Mouse (Mus musculus) neutrophil, adult 5-6 weeks (primary cell): Measurements from ENCODE around the gene Plscr1. TPM values are rescaled to one million over a fixed set of nuclear protein-coding genes. Genes with fewer than 3 reads are reported as not detected.

Experiments
- ATAC-seq: fragments of 151-379, 151-347 bp; 2 replicates; pipeline ENCODE4 v1.8.0; 2017; ENCODE audit warnings: mild to moderate bottlenecking, moderate TSS enrichment; ENCODE audit not compliant: insufficient number of reproducible peaks, poor library complexity, low FRiP score, severe bottlenecking; ENCODE audit errors: extremely low read depth
- total RNA-seq: library from RNA; stranded (forward); fragments of 200-1000 nt; gene quantifications from 2 replicates; pipeline ENCODE4 v1.2.3, GENCODE M21; 2017

Gene Plscr1
- total RNA-seq, 1 experiment from 2014 or later, result 17.8 TPM

GRCm38 (mm10) chr9:92249987-92250772, 630 bp downstream of the Plscr1 start:
- peak; percentile 68 for ATAC-seq

- ATAC-seq, result no peak
Observed at GRCm38 (mm10) chr9:92252718-92253117, 3.2 kb downstream of the Plscr1 start.

- ATAC-seq, result no peak
Observed at GRCm38 (mm10) chr9:92253585-92254321, 4.2 kb downstream of the Plscr1 start.

DNA sequence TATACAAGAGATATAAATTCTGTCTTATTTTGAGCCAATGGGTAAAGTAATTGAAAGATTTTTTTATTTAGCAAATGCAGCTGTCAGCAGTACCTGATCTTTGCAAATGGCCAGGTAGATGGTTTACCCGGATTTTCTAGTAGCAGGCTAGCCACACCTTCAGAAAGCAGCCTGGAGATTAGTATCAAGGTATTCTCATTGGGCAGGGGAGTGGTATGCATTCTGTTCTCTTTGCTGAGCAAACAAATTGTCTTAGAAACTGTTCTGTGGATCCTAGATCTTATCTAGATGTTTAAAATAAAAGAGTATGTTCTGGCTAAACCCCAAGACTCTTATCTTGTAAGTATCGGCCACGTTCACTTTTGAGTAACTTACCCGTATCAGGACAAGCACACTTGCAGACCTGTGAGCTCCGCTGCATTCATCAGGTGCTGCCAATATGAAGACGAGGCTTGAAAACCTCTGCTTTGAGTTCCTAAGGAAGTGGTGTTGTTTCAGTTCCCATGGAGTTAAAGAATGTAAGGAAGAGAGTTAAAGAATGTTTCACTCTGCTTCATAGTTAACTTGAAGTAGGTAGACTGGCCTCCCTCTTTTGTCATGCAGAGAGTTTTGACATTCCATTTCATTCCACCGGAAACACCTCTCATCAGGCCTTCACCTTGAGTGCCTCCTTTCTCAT, 11.1 kb downstream of the Plscr1 start:
- no peak for ATAC-seq

- no peak for ATAC-seq
Observed at GRCm38 (mm10) chr9:92265719-92266118, 16.2 kb downstream of the Plscr1 start.

DNA sequence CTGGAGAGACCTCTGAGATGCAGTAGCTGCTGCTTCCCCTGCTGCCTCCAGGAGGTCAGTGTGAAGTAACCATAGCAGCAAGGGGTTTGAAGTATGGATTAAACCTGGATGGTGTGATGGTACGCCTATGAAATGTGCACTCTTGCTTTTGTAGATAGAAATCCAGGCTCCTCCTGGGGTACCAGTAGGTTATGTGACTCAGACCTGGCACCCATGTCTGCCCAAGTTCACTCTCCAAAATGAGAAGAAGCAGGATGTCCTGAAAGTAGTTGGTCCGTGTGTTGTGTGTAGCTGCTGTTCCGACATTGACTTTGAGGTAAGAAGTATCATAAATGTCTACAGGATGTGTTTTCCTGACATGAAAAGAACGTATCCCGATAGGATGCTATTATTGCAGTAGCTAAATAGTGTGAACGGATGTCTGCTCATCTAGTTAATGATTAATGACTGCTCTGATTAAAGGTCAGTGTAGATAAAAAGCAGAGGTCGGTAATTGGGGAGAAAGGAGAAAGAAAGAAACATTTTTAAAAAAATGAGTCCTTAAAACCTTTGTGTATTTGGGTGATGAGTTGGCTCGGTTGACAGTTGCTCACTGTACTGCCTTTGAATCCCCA, 17.1 kb downstream of the Plscr1 start:
- ATAC-seq, result no peak

DNA sequence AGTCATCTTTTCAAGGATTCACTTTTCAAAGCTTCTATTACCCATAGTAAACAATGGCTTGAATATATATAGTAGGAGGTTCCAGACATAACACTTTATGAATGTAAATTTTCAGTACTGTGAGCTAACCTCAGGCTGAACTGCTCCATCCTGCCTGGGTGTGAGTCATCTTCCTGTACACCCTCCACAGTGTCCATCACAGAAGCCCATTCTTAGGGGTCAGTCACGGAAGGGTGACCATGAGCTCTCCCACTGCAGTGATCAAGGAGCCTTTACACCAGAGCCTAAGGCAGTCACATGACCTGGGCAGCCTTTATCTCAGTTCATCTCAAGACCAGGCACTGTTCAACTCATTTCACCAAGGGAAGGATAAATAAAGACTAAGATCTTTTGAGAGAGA, 18.2 kb downstream of the Plscr1 start:
- ATAC-seq, result no peak

- ATAC-seq, result peak; percentile 88
Observed at GRCm38 (mm10) chr9:92269829-92270404, 20.4 kb downstream of the Plscr1 start.

DNA sequence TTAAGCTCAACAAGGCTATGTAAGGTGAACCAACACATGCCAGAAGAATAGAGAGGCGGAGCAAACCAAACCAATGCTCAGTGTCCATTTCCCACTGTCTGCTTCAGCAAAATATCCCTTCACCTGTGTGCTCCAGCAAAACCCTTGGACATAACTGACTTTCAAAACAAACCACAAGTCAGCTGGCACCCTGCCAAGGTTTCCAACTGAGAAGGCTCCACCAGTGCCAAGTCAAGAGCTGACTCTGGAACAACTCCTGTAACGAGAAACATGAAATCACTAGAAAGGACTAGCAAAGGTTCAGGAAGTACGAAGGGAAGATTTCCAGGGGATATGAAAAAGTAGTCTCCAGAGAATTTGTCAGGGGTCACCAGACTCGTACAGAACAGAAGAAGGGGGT, 21.4 kb downstream of the Plscr1 start:
- ATAC-seq, result no peak

DNA sequence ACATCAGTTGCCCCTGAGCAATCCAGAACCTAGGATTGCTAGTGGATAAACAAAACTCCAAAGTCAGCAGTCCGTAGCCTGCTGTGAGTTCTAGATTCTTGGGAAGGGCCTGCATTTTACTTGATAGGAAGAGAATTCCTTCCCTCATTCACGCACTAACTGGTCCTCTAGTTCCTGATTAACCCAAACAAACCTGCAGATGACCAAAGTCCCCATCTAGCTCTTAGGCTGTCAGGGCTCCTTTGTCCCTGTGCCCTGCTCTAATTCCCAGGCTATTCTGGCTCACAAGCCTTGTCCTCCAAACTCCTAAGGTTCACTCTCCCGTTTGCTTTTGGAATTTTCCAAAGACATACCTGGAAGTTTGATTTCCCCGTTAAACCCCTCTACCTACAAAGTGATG, 23.1 kb downstream of the Plscr1 start:
- no peak for ATAC-seq

GRCm38 (mm10) chr9:92273271-92273670, 23.7 kb downstream of the Plscr1 start:
- no peak for ATAC-seq

- ATAC-seq, result no peak
Observed at GRCm38 (mm10) chr9:92273956-92274762, 24.6 kb downstream of the Plscr1 start.

- no peak for ATAC-seq
Observed at GRCm38 (mm10) chr9:92275486-92276207, 26.1 kb downstream of the Plscr1 start, which contains the start of gene Plscr2. Gene Plscr2 (plus strand): TSS chr9:92275602.

DNA sequence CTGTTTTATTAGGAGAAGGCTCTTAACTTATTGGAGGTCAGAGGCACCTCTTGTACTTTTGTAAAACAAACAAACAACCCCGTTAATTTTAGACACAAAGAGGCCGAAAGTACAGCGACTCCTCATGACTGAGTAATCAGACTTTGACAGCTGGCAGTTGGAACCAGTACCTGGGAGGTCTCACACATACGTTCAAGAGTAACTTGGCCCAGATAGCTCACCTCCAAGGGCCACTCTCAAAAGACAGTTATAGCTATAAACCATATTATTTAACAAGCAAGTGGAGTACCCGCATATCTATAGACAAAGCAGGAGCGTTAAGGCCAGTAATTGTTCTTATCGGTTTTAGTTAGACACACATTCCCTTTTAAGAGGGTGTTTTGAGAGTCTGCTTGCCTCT, 26.8 kb downstream of the Plscr1 start:
- no peak for ATAC-seq

GRCm38 (mm10) chr9:92280048-92280447, 30.5 kb downstream of the Plscr1 start:
- ATAC-seq, result no peak

- no peak for ATAC-seq
Observed at GRCm38 (mm10) chr9:92282563-92283171, 33.1 kb downstream of the Plscr1 start.

- no peak for ATAC-seq
Observed at GRCm38 (mm10) chr9:92289675-92290074, 40.1 kb downstream of the Plscr1 start.
